Mouse (Mus musculus): ENCODE measurements around the gene Fam83f.

The Fam83f gene

DNA sequence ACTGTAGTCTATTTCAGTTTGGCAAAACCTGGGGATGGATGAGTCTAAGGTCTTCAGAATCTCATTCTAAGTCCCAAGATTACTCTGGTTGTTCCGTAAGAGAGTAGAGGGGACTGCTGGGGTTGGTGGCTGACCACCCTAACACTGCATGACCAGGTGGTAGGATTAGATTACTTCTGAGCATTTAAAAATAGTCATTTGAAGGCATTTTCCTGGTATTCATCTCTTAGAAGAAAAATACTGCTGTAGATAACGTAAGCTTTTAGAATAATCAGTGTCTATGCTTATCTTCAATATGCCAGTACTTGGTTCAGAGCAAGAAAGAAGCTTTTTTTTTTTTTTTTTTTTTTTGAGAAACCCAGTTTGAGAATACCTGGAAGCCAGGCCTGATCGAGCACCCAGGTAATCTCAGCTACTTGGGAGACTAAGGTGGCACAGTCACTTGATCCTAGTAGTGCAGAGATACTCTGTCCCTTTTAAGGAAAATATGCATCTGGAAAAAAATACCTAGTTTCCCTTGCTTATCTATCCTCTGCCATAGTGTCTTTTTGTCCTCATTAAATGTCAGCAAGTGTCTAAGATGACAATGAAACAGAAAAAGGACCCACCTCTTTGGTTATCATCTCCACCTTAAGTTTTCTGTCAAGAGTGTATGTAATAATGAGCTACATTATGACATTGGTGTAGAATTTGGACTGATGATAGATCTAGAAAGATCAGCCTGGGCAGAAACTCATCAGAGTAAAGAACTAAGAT is 73.2 kb downstream of the Fam83f start:
- DNase-seq = no peak

DNA sequence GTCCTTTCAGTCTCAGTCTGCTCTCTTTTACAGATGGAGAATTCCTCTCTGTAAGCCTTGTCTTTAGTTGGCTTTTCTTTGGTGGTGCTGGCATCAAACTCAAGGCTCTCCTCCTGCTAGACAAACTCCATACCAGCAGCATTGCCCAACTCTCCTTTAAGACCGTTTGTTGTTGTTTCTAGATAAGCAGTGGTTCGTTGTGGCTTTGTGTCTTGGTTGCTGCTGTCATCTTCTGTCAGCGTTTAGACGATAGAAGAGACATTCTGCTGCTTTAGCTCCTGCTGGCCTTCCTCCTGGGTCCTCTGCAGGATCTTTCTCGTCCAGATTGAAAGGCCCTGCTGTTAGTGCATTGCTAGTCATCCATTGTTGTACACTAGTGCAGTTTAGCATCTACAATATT is 77.3 kb downstream of the Fam83f start:
- DNase-seq = no peak
